Mouse (Mus musculus): ENCODE data around the gene Glyr1. TPM values are rescaled to one million over a fixed set of nuclear protein-coding genes. Genes with fewer than 3 reads are reported as not detected.

The Glyr1 gene
- 180 TPM for polyA plus RNA-seq (2017; shearing (Covaris generic))

GRCm38 (mm10) chr16:5049774-5050234 is at the start of gene Glyr1, which contains the start of gene Ubn1:
Gene Glyr1, minus strand, starts transcription at chr16:5049863.
Gene Ubn1, plus strand, starts transcription at chr16:5050057.

GRCm38 (mm10) chr16:5013054-5013838 is 36.4 kb downstream of the Glyr1 start, which contains the start of gene Rogdi:
Gene Rogdi, minus strand, starts transcription at chr16:5013553.

GRCm38 (mm10) chr16:5007067-5007466 is 42.6 kb downstream of the Glyr1 start, which contains the start of gene Smim22:
Gene Smim22, plus strand, starts transcription at chr16:5007288.

GRCm38 (mm10) chr16:4997553-4997952 is 52.1 kb downstream of the Glyr1 start, which contains the start of gene Sept12:
Gene Sept12, minus strand, starts transcription at chr16:4997852.

Other genes with a start within 250 kb of the Glyr1 start
- gene 4930562C15Rik, start 214.4 kb downstream of the Glyr1 start, polyA plus RNA-seq (2017; shearing (Covaris generic)) = 0.60 TPM
- 55.7 TPM for gene Ubald1, start 169.5 kb downstream of the Glyr1 start, polyA plus RNA-seq (2017; shearing (Covaris generic))
- 56.5 TPM for gene Mgrn1, start 163.6 kb downstream of the Glyr1 start, polyA plus RNA-seq (2017; shearing (Covaris generic))
- gene Nudt16l1, start 111.1 kb downstream of the Glyr1 start, polyA plus RNA-seq (2017; shearing (Covaris generic)) = 172 TPM
- 90.3 TPM for gene Anks3, start 85.7 kb downstream of the Glyr1 start, polyA plus RNA-seq (2017; shearing (Covaris generic))
- gene Sept12, start 52.0 kb downstream of the Glyr1 start, polyA plus RNA-seq (2017; shearing (Covaris generic)) = not detected
- gene Smim22, start 42.6 kb downstream of the Glyr1 start, polyA plus RNA-seq (2017; shearing (Covaris generic)) = not detected
- 21.6 TPM for gene Rogdi, start 36.3 kb downstream of the Glyr1 start, polyA plus RNA-seq (2017; shearing (Covaris generic))
- 18.5 TPM for gene Ubn1, start 194 bp upstream of the Glyr1 start, polyA plus RNA-seq (2017; shearing (Covaris generic))
- 0.10 TPM for gene Ppl, start 82.6 kb upstream of the Glyr1 start, polyA plus RNA-seq (2017; shearing (Covaris generic))
- gene Sec14l5, start 97.2 kb upstream of the Glyr1 start, polyA plus RNA-seq (2017; shearing (Covaris generic)) = not detected
- 9.4 TPM for gene Nagpa, start 154.1 kb upstream of the Glyr1 start, polyA plus RNA-seq (2017; shearing (Covaris generic))
- not detected for gene AU021092, start 172.4 kb upstream of the Glyr1 start, polyA plus RNA-seq (2017; shearing (Covaris generic))
- 22.4 TPM for gene Alg1, start 183.8 kb upstream of the Glyr1 start, polyA plus RNA-seq (2017; shearing (Covaris generic))
- gene Eef2kmt, start 206.1 kb upstream of the Glyr1 start, polyA plus RNA-seq (2017; shearing (Covaris generic)) = 57.7 TPM